Mouse (Mus musculus): ENCODE data around the gene Zfp704.

DNA sequence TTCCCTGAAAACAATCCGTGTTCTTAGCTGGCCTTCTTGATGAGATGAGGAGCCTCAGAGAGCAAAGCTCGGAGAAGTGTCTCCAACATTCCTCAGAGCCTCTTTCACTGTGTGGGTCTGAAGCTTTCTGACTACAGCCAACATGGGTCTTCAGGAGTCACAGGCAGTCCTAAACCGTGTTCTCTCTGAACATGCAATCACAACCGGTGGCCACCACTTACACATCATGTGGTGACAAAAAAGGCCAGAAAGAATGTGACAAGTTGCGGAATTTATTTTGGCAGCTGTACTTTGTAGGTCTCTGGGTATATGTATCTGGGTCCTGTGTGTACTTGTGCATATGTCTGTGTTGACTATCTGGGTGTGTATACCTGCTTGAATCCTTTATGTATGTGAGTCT, 128.9 kb downstream of the Zfp704 start:
- TF ChIP-seq CTCF (conservative IDR thresholded peaks at IDR 0.05 in 1 of 2, IDR thresholded peaks at IDR 0.05 in 1 of 2; ENCODE audit: low read depth in 2 of 2, low read length in 2 of 2) (no peak), MXI1 (IDR thresholded peaks at IDR 0.05; ENCODE audit: low read depth, low read length) (no peak), EP300 (IDR thresholded peaks at IDR 0.05; ENCODE audit: low read length) (no peak), ELF1 (IDR thresholded peaks at IDR 0.05; ENCODE audit: low read depth, low read length) (no peak), MAFK (IDR thresholded peaks at IDR 0.05; ENCODE audit: insufficient replicate concordance, low read length) (no peak), USF1 (IDR thresholded peaks at IDR 0.05; ENCODE audit: low read depth, low read length) (no peak), POLR2A (IDR thresholded peaks at IDR 0.05; ENCODE audit: low read depth, low read length) (no peak), JUN (IDR thresholded peaks at IDR 0.05; ENCODE audit: insufficient read depth, low read depth, low read length) (no peak), MAZ (IDR thresholded peaks at IDR 0.05; ENCODE audit: low read depth, low read length) (no peak), NELFE (IDR thresholded peaks at IDR 0.05; ENCODE audit: low read depth, low read length) (no peak)

All from CH12.LX (cell line).